ENCODE assay signal across 7 mouse cellular contexts in the genomic region with DNA sequence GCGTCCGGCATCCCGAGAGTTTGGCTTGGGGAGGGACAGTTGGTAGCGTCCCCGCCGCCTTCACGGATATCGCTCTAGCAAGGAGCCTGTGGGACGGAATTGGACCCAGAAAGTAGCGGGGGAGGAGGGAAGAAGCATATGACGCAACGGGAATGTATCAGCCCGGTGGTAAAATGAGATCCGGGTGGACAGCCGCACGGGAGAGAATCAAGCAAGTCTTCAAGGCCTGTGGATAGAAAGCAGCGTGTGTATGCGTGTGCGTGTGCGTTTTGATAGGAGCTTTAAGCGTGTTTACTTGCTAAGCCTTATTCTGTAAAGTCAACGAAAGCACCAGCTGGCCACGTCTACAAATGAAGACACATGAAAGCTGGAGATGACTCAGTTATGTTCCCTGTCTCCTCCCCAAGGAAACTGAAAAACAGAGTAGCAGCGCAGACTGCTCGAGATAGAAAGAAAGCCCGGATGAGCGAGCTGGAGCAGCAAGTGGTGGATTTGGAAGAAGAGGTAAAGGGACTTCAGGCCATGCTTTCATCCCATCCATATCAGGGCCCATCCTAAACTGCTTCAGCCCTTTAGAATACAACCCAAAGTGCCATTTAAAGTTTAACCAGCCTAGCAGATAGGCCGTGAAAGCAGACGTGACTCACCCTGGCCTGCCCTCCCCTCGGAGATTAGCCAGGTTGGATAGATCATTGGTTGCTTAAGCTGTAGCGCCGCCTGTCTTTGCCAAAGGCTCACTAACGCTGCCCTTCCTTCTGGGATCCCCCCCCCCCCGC. TPM values are rescaled to one million over a fixed set of nuclear protein-coding genes. Genes with fewer than 3 reads are reported as not detected.
DNase-seq lines count a peak whose midpoint lies in the region; ATAC-seq and TF ChIP-seq lines count a peak whose summit lies in the region.

No protein-coding gene starts in this region.

- no peaks in the 10 kb centered on the region for H3K4me1 ChIP-seq in embryonic facial prominence, embryonic 11.5 days (ENCODE audit: control insufficient read depth, insufficient read depth, low read length)
- H3K4me1 ChIP-seq in limb, embryonic 10.5 days: peaks cover 24% of the 10 kb centered on the region
- H3K4me1 ChIP-seq in midbrain, embryonic 12.5 days: peaks cover 20% of the 10 kb centered on the region
- H3K4me1 ChIP-seq in small intestine, adult 2 months (ENCODE audit: control insufficient read depth, insufficient read depth, insufficient read length, low read length): peaks cover 11% of the 10 kb centered on the region

- ATAC-seq in embryonic facial prominence, embryonic 11.5 days (replicated peaks; ENCODE audit: insufficient number of reproducible peaks, low FRiP score, low TSS enrichment, low read depth): no peak
- no peak for ATAC-seq in midbrain, embryonic 12.5 days (ENCODE audit: low FRiP score, low read depth)

- WGBS in embryonic facial prominence, embryonic 11.5 days: under 1% methylated on average over 34 of the region's 34 CpGs
- WGBS in limb, embryonic 10.5 days: under 1% methylated on average over 34 of the region's 34 CpGs
- under 1% methylated on average over 34 of the region's 34 CpGs for WGBS in midbrain, embryonic 12.5 days
- WGBS in small intestine, adult 2 months: under 1% methylated on average over 34 of the region's 34 CpGs

- peak overlapping the region; percentile 82 for H3K27ac ChIP-seq in embryonic facial prominence, embryonic 11.5 days (replicated peaks; ENCODE audit: low read depth, low read length)
- H3K27ac ChIP-seq in limb, embryonic 10.5 days: peak overlapping the region; percentile 99
- H3K27ac ChIP-seq in midbrain, embryonic 12.5 days (replicated peaks): peak overlapping the region; percentile 90
- H3K27ac ChIP-seq in small intestine, adult 2 months (ENCODE audit: insufficient read depth, low read depth, low read length): peak overlapping the region; percentile 97

- peak; percentile 90 for DNase-seq in adrenal gland, postnatal 14 days
- DNase-seq in embryonic facial prominence, embryonic 11.5 days (ENCODE audit: low spot score): peak; percentile 71
- peak; percentile 98 for DNase-seq in heart, adult 11 months
- DNase-seq in kidney, adult 18-20 months: peak; percentile 79
- DNase-seq in limb, embryonic 10.5 days (ENCODE audit: low spot score): peak; percentile 62

- peak overlapping the region; percentile 97 for H3K9ac ChIP-seq in embryonic facial prominence, embryonic 11.5 days (replicated peaks; ENCODE audit: low read length)
- peak overlapping the region; percentile 90 for H3K9ac ChIP-seq in midbrain, embryonic 12.5 days (replicated peaks)

- H3K36me3 ChIP-seq in embryonic facial prominence, embryonic 11.5 days (replicated peaks; ENCODE audit: control insufficient read depth, insufficient read depth, low read depth, low read length): peaks cover 10% of the 10 kb centered on the region
- H3K36me3 ChIP-seq in limb, embryonic 10.5 days: peaks cover 48% of the 10 kb centered on the region
- peaks cover 41% of the 10 kb centered on the region for H3K36me3 ChIP-seq in midbrain, embryonic 12.5 days
- peaks cover 41% of the 10 kb centered on the region for H3K36me3 ChIP-seq in small intestine, adult 2 months (ENCODE audit: control insufficient read depth, insufficient read depth, low read length)

- H3K4me3 ChIP-seq in embryonic facial prominence, embryonic 11.5 days (ENCODE audit: low read depth, low read length): peak overlapping the region; percentile 93
- peak overlapping the region; percentile 97 for H3K4me3 ChIP-seq in limb, embryonic 10.5 days
- H3K4me3 ChIP-seq in midbrain, embryonic 12.5 days: peak overlapping the region; percentile 99
- peak overlapping the region; percentile 83 for H3K4me3 ChIP-seq in small intestine, adult 2 months (ENCODE audit: low read depth, low read length)

- H3K4me2 ChIP-seq in embryonic facial prominence, embryonic 11.5 days (ENCODE audit: low read depth, low read length): peak overlapping the region; percentile 71
- peak overlapping the region; percentile 75 for H3K4me2 ChIP-seq in midbrain, embryonic 12.5 days (replicated peaks)

- TF ChIP-seq POLR2A in small intestine, adult 2 months (IDR thresholded peaks at IDR 0.05; ENCODE audit: low read depth, low read length): no peak

- no peaks in the 10 kb centered on the region for H3K27me3 ChIP-seq in embryonic facial prominence, embryonic 11.5 days (ENCODE audit: control insufficient read depth, insufficient read depth, low read length)
- H3K27me3 ChIP-seq in limb, embryonic 10.5 days (ENCODE audit: low read depth, poor library complexity, severe bottlenecking): no peaks in the 10 kb centered on the region
- no peaks in the 10 kb centered on the region for H3K27me3 ChIP-seq in midbrain, embryonic 12.5 days
- H3K27me3 ChIP-seq in small intestine, adult 2 months (ENCODE audit: control insufficient read depth, insufficient read depth, low read length): no peaks in the 10 kb centered on the region

- H3K9me3 ChIP-seq in embryonic facial prominence, embryonic 11.5 days (replicated peaks; ENCODE audit: control insufficient read depth, low read length): no peaks in the 10 kb centered on the region
- no peaks in the 10 kb centered on the region for H3K9me3 ChIP-seq in limb, embryonic 10.5 days (replicated peaks)
- no peaks in the 10 kb centered on the region for H3K9me3 ChIP-seq in midbrain, embryonic 12.5 days

- peak; percentile 65; the same call in 1 of the 2 replicates for TF ChIP-seq CTCF in small intestine, adult 2 months (IDR thresholded peaks at IDR 0.05; ENCODE audit: extremely low read depth, insufficient read length, insufficient replicate concordance, low read depth, low read length)

RNA-seq across cellular contexts. Expression of gene Xbp1, which starts 1.2 kb away (rescaled TPM):
- 124 and 125 TPM in 2 replicates for total RNA-seq in adrenal gland, postnatal 14 days (2021)
- polyA plus RNA-seq in embryonic facial prominence, embryonic 11.5 days (2014; fragmentation: Nextera tagmentation; extraction: Ambion mirVana): 152 and 161 TPM in 2 replicates
- polyA plus RNA-seq in limb, embryonic 10.5 days (2016; fragmentation: Nextera tagmentation; extraction: Ambion mirVana): 128 and 137 TPM in 2 replicates
- polyA plus RNA-seq in midbrain, embryonic 12.5 days (2016; fragmentation: Nextera tagmentation; extraction: Ambion mirVana): 113 and 114 TPM in 2 replicates
- polyA plus RNA-seq in small intestine, adult 2 months (2012; rRNA removed): 79.2 and 124 TPM in 2 replicates

RNA-seq across cellular contexts. Expression of gene Ccdc117, which starts 20.3 kb away (rescaled TPM):
- total RNA-seq in adrenal gland, postnatal 14 days (2021): 22.5 and 24.4 TPM in 2 replicates
- polyA plus RNA-seq in embryonic facial prominence, embryonic 11.5 days (2014; fragmentation: Nextera tagmentation; extraction: Ambion mirVana): 32.1 and 33.1 TPM in 2 replicates
- polyA plus RNA-seq in limb, embryonic 10.5 days (2016; fragmentation: Nextera tagmentation; extraction: Ambion mirVana): 31.8 and 38.7 TPM in 2 replicates
- polyA plus RNA-seq in midbrain, embryonic 12.5 days (2016; fragmentation: Nextera tagmentation; extraction: Ambion mirVana): 25.8 and 29.6 TPM in 2 replicates
- polyA plus RNA-seq in small intestine, adult 2 months (2012; rRNA removed): 2.2 and 2.9 TPM in 2 replicates

RNA-seq across cellular contexts. Expression of gene Ankrd36, which starts 47.8 kb away (rescaled TPM):
- not detected in 2 replicates for total RNA-seq in adrenal gland, postnatal 14 days (2021)
- 0.36 TPM in 1 of 2 replicates, not detected in the other for polyA plus RNA-seq in embryonic facial prominence, embryonic 11.5 days (2014; fragmentation: Nextera tagmentation; extraction: Ambion mirVana)
- not detected in 2 replicates for polyA plus RNA-seq in limb, embryonic 10.5 days (2016; fragmentation: Nextera tagmentation; extraction: Ambion mirVana)
- polyA plus RNA-seq in midbrain, embryonic 12.5 days (2016; fragmentation: Nextera tagmentation; extraction: Ambion mirVana): 0.20 TPM in 1 of 2 replicates, not detected in the other
- polyA plus RNA-seq in small intestine, adult 2 months (2012; rRNA removed): not detected in 2 replicates
